Mouse (Mus musculus) erythroblast, embryonic 14.5 days (primary cell): ENCODE data around the gene Myo18b.

Source experiments
- GATA1 ChIP-seq: IDR thresholded peaks from 2 replicates; pipeline ENCODE4 v1.6.1; 2012; ENCODE audit warnings: low read length, inconsistent platforms, mixed read lengths
- TAL1 ChIP-seq: IDR thresholded peaks from 3 replicates; pipeline ENCODE4 v1.6.1; 2012; ENCODE audit warnings: low read length, inconsistent platforms, mixed read lengths

GRCm38 (mm10) chr5:112656811-112657210 is 239.4 kb downstream of the Myo18b start:
- no peak for TF ChIP-seq TAL1
- TF ChIP-seq GATA1, result no peak
